Mouse (Mus musculus) thymus, adult 2 months (tissue): ENCODE measurements around the gene Nmral1.

Experiments
- CTCF ChIP-seq: fragments of 200-500 bp; IDR thresholded peaks from 2 replicates; pipeline ENCODE4 v1.5.1; 2012; ENCODE audit warnings: mild to moderate bottlenecking, control low read depth, low read length, moderate library complexity, borderline replicate concordance; ENCODE audit not compliant: control insufficient read depth, poor library complexity, insufficient read depth; ENCODE audit errors: extremely low read depth
- POLR2A ChIP-seq: fragments of 200-500 bp; IDR thresholded peaks from 2 replicates; pipeline ENCODE4 v1.6.1; 2012; ENCODE audit warnings: mild to moderate bottlenecking, low read length, control low read depth, moderate library complexity; ENCODE audit not compliant: control insufficient read depth, poor library complexity, insufficient read depth; ENCODE audit errors: extremely low read depth

- TF ChIP-seq CTCF = 0 out of 2 replicates have a peak, but pooled peaks have one; percentile 5
- no peak for TF ChIP-seq POLR2A
Observed at GRCm38 (mm10) chr16:4726528-4727128, 7.5 kb upstream of the Nmral1 start.
